Mouse (Mus musculus): ENCODE results near the gene Clmn. TPM values are rescaled to one million over a fixed set of nuclear protein-coding genes. Genes with fewer than 3 reads are reported as not detected.
A peak's percentile ranks its signal among the peaks of the same experiment; 100 is the strongest.

The Clmn gene
- total and polyA plus RNA-seq, 2 experiments from 2014 or later, result 0.31 TPM

- peak within 1 kb of the TSS; percentile 86 for H3K27ac ChIP-seq (ENCODE audit: low read depth)
- ATAC-seq (ENCODE audit: insufficient read depth, low read depth) (peak; percentile 98), DNase-seq (ENCODE audit: low spot score) (peak; percentile 89)
- H3K4me1 ChIP-seq (ENCODE audit: control insufficient read depth, insufficient read depth), result peaks cover 20% of the 10 kb centered on the region
- no peaks in the 10 kb centered on the region for H3K9me3 ChIP-seq (replicated peaks; ENCODE audit: control insufficient read depth, low read length)
- no peaks in the 10 kb centered on the region for H3K36me3 ChIP-seq (replicated peaks; ENCODE audit: control insufficient read depth, insufficient read depth, low read length)
- H3K27me3 ChIP-seq (ENCODE audit: control insufficient read depth, insufficient read depth, low read length), result no peaks in the 10 kb centered on the region
- peak within 1 kb of the TSS; percentile 84 for H3K4me2 ChIP-seq (ENCODE audit: low read depth, low read length)
- TF ChIP-seq CTCF (IDR thresholded peaks at IDR 0.05; ENCODE audit: low read depth) (no peak; the same call in 1 of the 2 replicates), EP300 (IDR thresholded peaks at IDR 0.05; ENCODE audit: low read depth) (no peak)
- H3K4me3 ChIP-seq (ENCODE audit: low read depth, low read length), result peak within 1 kb of the TSS; percentile 82
- H3K9ac ChIP-seq (replicated peaks; ENCODE audit: low read depth, low read length), result peak within 1 kb of the TSS; percentile 87
- WGBS, result 1% methylated on average over 91 of the region's 94 CpGs
These were observed 112.8 kb downstream of the Clmn start, which contains the start of gene Dicer1 for GRCm38 (mm10) chr12:104751814-104752765. Dicer1 (minus strand) TSS chr12:104751952.

- DNase-seq (ENCODE audit: low spot score), result no peak
- under 1% methylated on average over 46 of the region's 52 CpGs for WGBS
- peak overlapping the region; percentile 87 for H3K9ac ChIP-seq (replicated peaks; ENCODE audit: low read depth, low read length)
- no peaks in the 10 kb centered on the region for H3K36me3 ChIP-seq (replicated peaks; ENCODE audit: control insufficient read depth, insufficient read depth, low read length)
- H3K4me3 ChIP-seq (ENCODE audit: low read depth, low read length), result peak overlapping the region; percentile 82
- peak overlapping the region; percentile 84 for H3K4me2 ChIP-seq (ENCODE audit: low read depth, low read length)
- ATAC-seq (ENCODE audit: insufficient read depth, low read depth), result peak; percentile 32
- TF ChIP-seq EP300 (IDR thresholded peaks at IDR 0.05; ENCODE audit: low read depth) (no peak), CTCF (IDR thresholded peaks at IDR 0.05; ENCODE audit: low read depth) (no peak)
- H3K27ac ChIP-seq (ENCODE audit: low read depth), result peak overlapping the region; percentile 86
- peaks cover 20% of the 10 kb centered on the region for H3K4me1 ChIP-seq (ENCODE audit: control insufficient read depth, insufficient read depth)
- no peaks in the 10 kb centered on the region for H3K9me3 ChIP-seq (replicated peaks; ENCODE audit: control insufficient read depth, low read length)
- no peaks in the 10 kb centered on the region for H3K27me3 ChIP-seq (ENCODE audit: control insufficient read depth, insufficient read depth, low read length)
These were observed 113.5 kb downstream of the Clmn start for GRCm38 (mm10) chr12:104751331-104751813.

- WGBS, result 71% methylated on average over 2 of the region's 2 CpGs
- no peak for ATAC-seq (ENCODE audit: insufficient read depth, low read depth)
- H3K27ac ChIP-seq (ENCODE audit: low read depth), result no peak overlapping the region
- H3K9me3 ChIP-seq (replicated peaks; ENCODE audit: control insufficient read depth, low read length), result no peaks in the 10 kb centered on the region
- peaks cover 24% of the 10 kb centered on the region for H3K4me1 ChIP-seq (ENCODE audit: control insufficient read depth, insufficient read depth)
- no peaks in the 10 kb centered on the region for H3K27me3 ChIP-seq (ENCODE audit: control insufficient read depth, insufficient read depth, low read length)
- no peak for DNase-seq (ENCODE audit: low spot score)
- no peak overlapping the region for H3K9ac ChIP-seq (replicated peaks; ENCODE audit: low read depth, low read length)
- H3K4me3 ChIP-seq (ENCODE audit: low read depth, low read length), result no peak overlapping the region
- H3K4me2 ChIP-seq (ENCODE audit: low read depth, low read length), result no peak overlapping the region
- no peak for TF ChIP-seq EP300 (IDR thresholded peaks at IDR 0.05; ENCODE audit: low read depth)
- TF ChIP-seq CTCF (IDR thresholded peaks at IDR 0.05; ENCODE audit: low read depth), result no peak
- H3K36me3 ChIP-seq (replicated peaks; ENCODE audit: control insufficient read depth, insufficient read depth, low read length), result no peaks in the 10 kb centered on the region
These were observed 115.9 kb downstream of the Clmn start for GRCm38 (mm10) chr12:104748946-104749345.

- Histone ChIP-seq H3K4me3 (ENCODE audit: low read depth, low read length) (no peak overlapping the region), H3K36me3 (replicated peaks; ENCODE audit: control insufficient read depth, insufficient read depth, low read length) (no peaks in the 10 kb centered on the region), H3K27ac (ENCODE audit: low read depth) (no peak overlapping the region), H3K4me1 (ENCODE audit: control insufficient read depth, insufficient read depth) (peaks cover 26% of the 10 kb centered on the region), H3K4me2 (ENCODE audit: low read depth, low read length) (no peak overlapping the region), H3K27me3 (ENCODE audit: control insufficient read depth, insufficient read depth, low read length) (no peaks in the 10 kb centered on the region), H3K9me3 (replicated peaks; ENCODE audit: control insufficient read depth, low read length) (no peaks in the 10 kb centered on the region), H3K9ac (replicated peaks; ENCODE audit: low read depth, low read length) (no peak overlapping the region)
- WGBS, result 83% methylated on average over 5 of the region's 5 CpGs
- TF ChIP-seq EP300 (IDR thresholded peaks at IDR 0.05; ENCODE audit: low read depth), result no peak
- TF ChIP-seq CTCF (IDR thresholded peaks at IDR 0.05; ENCODE audit: low read depth), result no peak
- ATAC-seq (ENCODE audit: insufficient read depth, low read depth) (no peak), DNase-seq (ENCODE audit: low spot score) (no peak)
These were observed 117.6 kb downstream of the Clmn start for GRCm38 (mm10) chr12:104747252-104747651.

GRCm38 (mm10) chr12:104746601-104747000, 118.3 kb downstream of the Clmn start:
- H3K4me3 ChIP-seq (ENCODE audit: low read depth, low read length), result no peak overlapping the region
- H3K4me1 ChIP-seq (ENCODE audit: control insufficient read depth, insufficient read depth), result peaks cover 32% of the 10 kb centered on the region
- H3K36me3 ChIP-seq (replicated peaks; ENCODE audit: control insufficient read depth, insufficient read depth, low read length), result no peaks in the 10 kb centered on the region
- H3K9ac ChIP-seq (replicated peaks; ENCODE audit: low read depth, low read length), result no peak overlapping the region
- no peak overlapping the region for H3K4me2 ChIP-seq (ENCODE audit: low read depth, low read length)
- DNase-seq (ENCODE audit: low spot score) (no peak), ATAC-seq (ENCODE audit: insufficient read depth, low read depth) (no peak)
- no peaks in the 10 kb centered on the region for H3K27me3 ChIP-seq (ENCODE audit: control insufficient read depth, insufficient read depth, low read length)
- TF ChIP-seq CTCF (IDR thresholded peaks at IDR 0.05; ENCODE audit: low read depth) (no peak), EP300 (IDR thresholded peaks at IDR 0.05; ENCODE audit: low read depth) (no peak)
- no peak overlapping the region for H3K27ac ChIP-seq (ENCODE audit: low read depth)
- 73% methylated on average over 2 of the region's 2 CpGs for WGBS
- H3K9me3 ChIP-seq (replicated peaks; ENCODE audit: control insufficient read depth, low read length), result no peaks in the 10 kb centered on the region

All from heart, postnatal 0 days (tissue).